Mouse (Mus musculus): ENCODE data around the gene Slc39a11.

- TF ChIP-seq CTCF (IDR thresholded peaks at IDR 0.05; ENCODE audit: low read depth) (no peak), EP300 (optimal IDR thresholded peaks at IDR 0.05) (no peak)
Observed at GRCm38 (mm10) chr11:113516156-113516555, 133.7 kb downstream of the Slc39a11 start.
